Mouse (Mus musculus): Measurements from ENCODE around the gene Alkbh1. TPM values are rescaled to one million over a fixed set of nuclear protein-coding genes. Genes with fewer than 3 reads are reported as not detected.
A peak's percentile ranks its signal among the peaks of the same experiment; 100 is the strongest.

Gene Alkbh1
- total RNA-seq, 2 experiments from 2014 or later = 20.8 to 21.7 TPM

DNA sequence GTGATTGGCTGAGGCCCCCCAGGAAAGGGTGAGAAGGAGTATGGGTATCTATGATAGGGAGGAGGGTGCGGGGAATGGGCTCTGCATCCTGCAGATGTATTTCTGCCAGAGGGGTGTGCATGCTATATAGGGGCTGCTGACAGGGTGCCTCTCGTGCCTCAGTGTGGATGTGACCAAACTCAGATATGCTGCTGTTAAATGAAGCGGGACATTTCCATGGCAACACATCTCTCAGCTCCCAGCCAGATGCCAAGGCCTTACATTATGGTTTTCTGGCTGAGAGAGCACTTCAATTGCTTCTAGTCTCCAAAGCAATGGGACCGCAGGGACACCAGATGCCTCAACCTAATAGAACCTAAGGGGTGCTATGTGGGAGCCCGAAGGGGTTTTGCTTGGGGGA is 24.9 kb downstream of the Alkbh1 start:
- DNase-seq = no peak

- DNase-seq = peak in 1 of 2 experiments; percentile 36
Measured at GRCm38 (mm10) chr12:87416690-87417089, 27.1 kb downstream of the Alkbh1 start.

DNA sequence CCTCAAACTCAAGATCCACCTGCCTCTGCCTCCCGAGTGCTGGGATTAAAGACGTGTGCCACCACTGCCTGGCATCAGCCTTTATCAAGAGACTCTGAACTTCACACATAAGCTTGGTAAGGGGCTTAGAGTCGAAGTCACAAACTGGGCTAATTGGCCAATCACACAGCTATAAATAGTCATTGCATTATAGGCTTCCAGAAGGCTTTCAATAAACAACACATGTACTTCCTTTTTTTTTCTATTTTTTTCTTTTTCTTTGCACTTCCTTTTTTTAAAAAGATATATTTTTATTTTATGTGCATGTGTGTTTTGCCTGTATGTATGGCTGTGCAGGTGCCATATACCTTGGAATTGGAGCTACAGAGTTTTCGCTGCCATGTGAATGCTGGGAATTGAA is 28.5 kb downstream of the Alkbh1 start:
- no peak for DNase-seq

- peak; percentile 48 to 61 for DNase-seq
Measured at GRCm38 (mm10) chr12:87413179-87413790, 30.5 kb downstream of the Alkbh1 start.

DNA sequence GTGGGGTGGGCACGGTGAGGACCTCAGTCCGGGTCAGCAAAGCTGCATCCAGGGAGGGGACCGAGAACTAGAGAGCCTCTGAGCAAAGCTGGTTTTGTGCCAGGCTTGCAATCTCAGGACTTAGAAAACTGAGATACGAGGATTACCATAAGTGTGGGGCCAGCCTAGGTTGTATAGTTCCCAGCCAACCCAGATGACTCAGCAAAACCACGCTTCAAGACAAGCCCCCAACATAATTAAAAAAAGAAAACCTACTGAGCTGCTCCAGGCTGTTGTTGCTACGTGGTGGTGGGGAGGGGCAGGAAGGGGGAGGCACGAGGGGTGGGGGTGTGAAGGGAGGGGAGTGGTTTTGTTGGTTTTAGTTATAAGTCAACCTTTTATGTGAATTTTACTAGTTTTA is 32.8 kb downstream of the Alkbh1 start:
- no peak for DNase-seq

DNA sequence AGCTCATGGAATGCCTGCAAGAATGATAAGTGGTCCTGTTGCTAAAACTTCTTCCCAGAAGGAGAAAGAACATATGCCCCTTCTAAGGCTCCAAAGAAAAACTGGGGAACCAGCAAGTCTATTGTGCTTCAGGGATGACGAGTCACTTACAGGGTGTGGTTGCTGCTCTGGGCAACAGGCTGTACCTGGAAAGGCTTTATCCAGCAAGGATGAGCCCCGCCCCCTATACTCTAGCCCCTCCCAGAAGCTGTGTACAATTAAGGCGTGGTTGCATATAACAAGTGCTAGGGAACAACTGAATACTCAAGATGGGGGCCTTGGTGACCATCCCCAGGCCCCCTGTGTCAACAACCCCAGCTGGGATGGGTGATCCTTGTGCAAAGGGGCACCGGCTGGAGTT is 34.7 kb downstream of the Alkbh1 start:
- no peak for DNase-seq

- DNase-seq = no peak
Measured at GRCm38 (mm10) chr12:87407869-87408605, 35.8 kb downstream of the Alkbh1 start.

DNA sequence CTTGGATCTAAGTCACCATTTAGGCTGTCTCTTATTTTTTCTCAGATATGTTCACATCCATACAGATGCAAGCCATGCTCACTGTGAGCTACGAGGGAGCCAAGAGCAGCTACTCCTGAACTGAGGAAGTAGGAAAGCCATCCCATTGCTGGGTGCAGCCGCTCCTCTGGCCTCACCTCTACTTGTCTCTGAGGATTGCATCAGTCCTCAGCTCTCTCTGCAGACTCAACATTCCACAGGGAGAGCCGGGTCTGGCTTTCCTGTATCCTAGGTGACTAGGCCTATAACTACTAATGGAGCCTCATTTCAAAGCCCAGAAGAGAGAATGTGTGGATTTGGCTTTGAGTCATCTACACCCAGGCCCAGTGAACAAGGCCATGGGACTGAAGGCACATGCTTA is 38.1 kb downstream of the Alkbh1 start:
- DNase-seq = no peak

- no peak for DNase-seq
Measured at GRCm38 (mm10) chr12:87405165-87405564, 38.7 kb downstream of the Alkbh1 start.

DNA sequence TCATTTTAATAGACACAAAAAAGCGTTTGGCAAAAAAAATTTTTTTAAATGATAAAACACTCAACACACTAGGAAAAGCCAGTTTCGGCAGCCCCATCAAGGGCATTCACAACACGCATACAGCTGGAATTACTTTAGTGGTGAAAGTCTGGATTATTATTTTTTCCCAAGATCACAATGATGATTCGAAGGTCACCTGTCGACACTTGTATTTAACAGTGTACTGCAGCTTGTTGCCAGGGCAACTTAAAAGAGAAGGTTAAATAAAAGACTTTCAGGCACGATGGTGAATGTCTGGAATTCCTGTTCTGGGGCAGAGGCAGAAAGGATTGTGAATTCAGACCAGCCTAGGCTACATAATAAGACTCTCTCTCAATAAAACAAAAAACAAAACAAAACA is 41.9 kb downstream of the Alkbh1 start:
- DNase-seq = no peak

- DNase-seq = no peak
Measured at GRCm38 (mm10) chr12:87399119-87399819, 44.5 kb downstream of the Alkbh1 start.

GRCm38 (mm10) chr12:87397811-87398417 is 45.9 kb downstream of the Alkbh1 start:
- no peak for DNase-seq

GRCm38 (mm10) chr12:87397126-87397525 is 46.7 kb downstream of the Alkbh1 start:
- DNase-seq = no peak

- DNase-seq = no peak
Measured at GRCm38 (mm10) chr12:87394316-87394715, 49.5 kb downstream of the Alkbh1 start.

GRCm38 (mm10) chr12:87393447-87394145 is 50.2 kb downstream of the Alkbh1 start:
- no peak for DNase-seq

- DNase-seq = no peak
Measured at GRCm38 (mm10) chr12:87391355-87391754, 52.5 kb downstream of the Alkbh1 start.

- no peak for DNase-seq
Measured at GRCm38 (mm10) chr12:87389231-87389630, 54.6 kb downstream of the Alkbh1 start.

DNA sequence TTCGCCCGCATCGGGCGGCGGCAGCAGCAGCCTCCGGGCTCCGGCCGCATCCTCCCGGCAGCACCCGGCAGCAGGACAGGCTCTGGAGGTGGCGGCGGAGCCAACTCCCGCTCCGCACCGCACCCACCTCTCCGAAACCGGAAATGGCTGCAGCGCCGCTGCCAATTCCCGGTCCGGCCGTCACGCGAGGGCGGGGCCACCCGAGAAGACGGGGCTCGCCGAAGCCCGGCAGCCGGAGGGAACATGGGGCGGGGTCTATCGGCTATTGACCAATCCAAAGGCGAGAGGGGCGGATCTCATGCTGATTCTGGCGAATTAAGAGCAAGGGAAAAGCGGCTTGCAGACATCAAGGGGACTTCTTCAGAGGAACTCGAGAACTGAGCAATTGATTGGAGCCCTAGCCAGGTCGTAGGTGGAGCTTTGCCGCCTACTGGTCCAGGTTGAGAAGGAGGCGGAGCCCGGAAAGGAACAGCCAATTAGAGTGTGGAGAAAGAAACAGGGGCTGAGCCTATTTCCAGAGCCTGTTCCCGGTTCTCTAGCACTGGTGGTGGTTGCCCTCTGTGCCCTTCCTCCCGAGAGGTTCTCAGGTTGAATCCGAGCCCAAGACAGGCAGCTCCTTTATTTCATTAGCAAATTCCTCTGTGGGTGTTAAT is 55.6 kb downstream of the Alkbh1 start, which contains the start of gene Sptlc2:
Gene Sptlc2 (minus strand): TSS at position 234 of the 653 bp plus-strand sequence.
- DNase-seq = peak; percentile 99

DNA sequence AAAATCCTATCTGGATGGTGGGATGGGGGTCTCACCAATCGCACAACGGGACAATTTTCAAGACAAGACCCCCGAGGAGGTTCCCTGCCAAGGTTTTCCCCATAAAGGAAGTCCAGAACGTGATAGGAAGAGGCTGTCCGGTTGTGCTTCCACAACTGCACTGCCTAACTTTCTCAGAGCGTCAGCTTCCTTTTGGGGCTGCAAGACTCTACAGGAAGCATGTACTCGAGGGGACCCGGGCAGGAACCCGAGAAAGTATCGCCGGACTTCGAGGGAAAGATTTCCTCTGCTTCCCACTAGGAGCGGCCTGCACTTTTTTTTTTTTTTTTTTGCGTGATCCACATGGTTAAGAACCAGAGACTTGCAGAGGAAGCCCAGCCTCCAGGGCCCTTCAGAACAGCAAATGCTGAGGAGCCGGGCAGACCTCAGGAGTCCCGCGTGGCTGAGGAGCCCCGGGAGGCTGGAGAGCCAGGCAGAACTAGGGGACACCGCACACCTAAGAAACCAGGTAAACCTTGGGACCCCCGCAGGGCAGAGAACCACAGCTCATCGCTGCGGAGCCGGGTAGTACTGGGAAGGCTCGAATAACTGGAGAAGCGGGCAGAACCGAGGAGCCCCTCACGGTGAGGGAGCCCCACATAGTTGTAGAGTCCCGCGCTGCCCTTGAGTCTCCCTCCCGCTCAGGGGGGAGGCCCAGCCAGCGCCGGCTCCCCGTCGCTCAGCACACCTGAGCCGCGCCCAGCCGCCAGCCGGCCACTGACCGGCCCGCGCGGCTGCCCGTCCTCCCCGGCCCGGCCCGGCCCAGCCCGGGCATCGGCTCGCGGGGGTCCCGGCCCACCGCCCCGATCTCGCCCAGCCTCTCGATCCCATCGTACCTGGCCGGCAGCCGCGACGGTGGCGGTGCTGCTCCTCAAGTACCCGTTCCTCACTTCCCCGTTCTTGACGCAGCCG is 56.4 kb downstream of the Alkbh1 start:
- peak; percentile 16 to 28 for DNase-seq

DNA sequence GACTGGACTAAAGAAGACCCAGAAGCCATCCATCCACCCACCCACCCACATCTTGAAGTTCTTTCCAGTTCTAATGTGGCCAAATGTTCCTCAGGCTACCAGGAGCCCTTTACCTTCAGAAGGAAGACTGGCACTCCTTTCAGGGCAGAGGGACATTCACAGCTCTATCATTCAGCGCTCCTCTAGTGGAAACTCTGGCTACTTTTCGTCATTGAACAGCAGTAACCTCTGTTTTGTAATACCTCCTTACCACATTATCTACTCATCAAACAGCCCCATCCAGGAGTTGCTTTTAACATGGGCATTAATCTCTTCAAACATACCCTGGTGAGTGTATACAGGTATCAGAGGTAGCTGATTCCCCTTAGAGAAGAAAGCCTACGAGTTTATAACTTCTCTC is 58.8 kb downstream of the Alkbh1 start:
- no peak for DNase-seq

- no peak for DNase-seq
Measured at GRCm38 (mm10) chr12:87381380-87381682, 62.5 kb downstream of the Alkbh1 start.
